Mouse (Mus musculus) heart, postnatal 0 days (tissue): Measurements from ENCODE around the gene Nup50. TPM values are rescaled to one million over a fixed set of nuclear protein-coding genes. Genes with fewer than 3 reads are reported as not detected.

Experiments
- ATAC-seq: fragments of 200-750 bp; cut with Nextera tagmentation; 2 replicates; pipeline ENCODE4 v1.8.0; 2017; ENCODE audit warnings: low read depth, moderate number of reproducible peaks, moderate library complexity; ENCODE audit not compliant: insufficient read depth
- DNase-seq: peaks from one replicate; pipeline ENCODE4 v3.0.0-alpha.2; 2016; ENCODE audit warnings: low spot score
- H3K27ac ChIP-seq: fragments of 300-500 bp; sonication (generic); 2 replicates; pipeline ENCODE4 v1.5.1; 2014; ENCODE audit warnings: low read depth, mild to moderate bottlenecking
- H3K27me3 ChIP-seq: fragments of 300-500 bp; sonication (generic); 2 replicates; pipeline ENCODE4 v1.6.1; 2014; ENCODE audit warnings: low read length, mixed read lengths; ENCODE audit not compliant: control insufficient read depth, insufficient read depth
- H3K36me3 ChIP-seq: fragments of 300-500 bp; sonication (generic); replicated peaks from 2 replicates; pipeline ENCODE4 v1.6.1; 2014; ENCODE audit warnings: low read length, mixed read lengths; ENCODE audit not compliant: control insufficient read depth, insufficient read depth
- H3K4me1 ChIP-seq: fragments of 300-500 bp; sonication (generic); 2 replicates; pipeline ENCODE4 v1.6.1; 2014; ENCODE audit warnings: antibody characterized with exemption; ENCODE audit not compliant: control insufficient read depth, insufficient read depth
- H3K4me2 ChIP-seq: fragments of 300-500 bp; sonication (generic); 2 replicates; pipeline ENCODE4 v1.6.1; 2014; ENCODE audit warnings: low read depth, mild to moderate bottlenecking, low read length, moderate library complexity
- H3K4me3 ChIP-seq: fragments of 300-500 bp; sonication (generic); 2 replicates; pipeline ENCODE4 v1.5.1; 2014; ENCODE audit warnings: low read depth, low read length
- H3K9ac ChIP-seq: fragments of 300-500 bp; sonication (generic); replicated peaks from 2 replicates; pipeline ENCODE4 v1.6.1; 2014; ENCODE audit warnings: low read depth, low read length, mixed read lengths
- H3K9me3 ChIP-seq: fragments of 300-500 bp; sonication (generic); replicated peaks from 2 replicates; pipeline ENCODE4 v1.6.1; 2016; ENCODE audit warnings: low read length; ENCODE audit not compliant: control insufficient read depth
- CTCF ChIP-seq: IDR thresholded peaks from 2 replicates; pipeline ENCODE4 v1.5.1; 2016; ENCODE audit warnings: antibody characterized with exemption, control low read depth, low read depth
- EP300 ChIP-seq: IDR thresholded peaks from 2 replicates; pipeline ENCODE4 v1.6.1; 2016; ENCODE audit warnings: antibody characterized with exemption, low read depth
- WGBS: fragments of 180-500 bp; shearing (Covaris S2); extraction: QIAGEN DNeasy Blood & Tissue Kit; methylation state at CpG from one replicate; pipeline ENCODE4 v1.1.7; 2014; 5-methylcytosine and 5-hydroxymethylcytosine counted together
- polyA plus RNA-seq: library from polyadenylated mRNA; unstranded; fragments of >200 nt; fragmentation: Nextera tagmentation; extraction: Ambion mirVana; gene quantifications from 2 replicates; pipeline ENCODE4 v1.2.1, GENCODE M21; 2015
- total RNA-seq: library from RNA; depleted of rRNA; stranded (reverse); fragments of >200 nt; gene quantifications from 2 replicates; pipeline ENCODE4 v1.2.3, GENCODE M21; 2014; ENCODE audit warnings: low replicate concordance

The Nup50 gene
- total and polyA plus RNA-seq, 2 experiments from 2014 or later = 11.4 to 11.8 TPM

DNA sequence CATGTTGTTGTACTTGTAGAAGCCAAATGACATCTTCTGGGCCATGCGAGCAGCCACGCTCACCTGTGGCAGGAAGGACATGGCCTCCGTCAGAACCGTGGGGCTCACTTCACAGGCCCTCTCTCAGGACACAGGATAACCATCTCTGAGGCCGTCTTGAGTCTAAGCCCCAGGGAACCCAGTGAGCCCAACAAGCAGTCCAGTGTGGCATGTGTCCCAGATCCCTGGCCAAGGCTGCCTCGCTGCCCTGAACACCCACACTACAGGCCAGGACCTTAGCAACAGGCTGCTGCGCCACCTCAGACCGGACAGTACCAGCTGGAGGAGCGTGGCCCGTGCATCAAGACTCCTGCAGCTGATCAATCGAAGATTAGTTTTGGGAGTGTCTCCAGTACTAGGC is 30.0 kb downstream of the Nup50 start:
- peaks cover 19% of the 10 kb centered on the region for H3K36me3 ChIP-seq
- no peak for TF ChIP-seq CTCF
- no peak for TF ChIP-seq EP300
- H3K4me3 ChIP-seq = no peak overlapping the region
- ATAC-seq (no peak), DNase-seq (no peak)
- no peaks in the 10 kb centered on the region for H3K4me1 ChIP-seq
- WGBS = 89% methylated on average over 11 of the region's 11 CpGs
- no peak overlapping the region for H3K27ac ChIP-seq
- no peaks in the 10 kb centered on the region for H3K27me3 ChIP-seq
- H3K4me2 ChIP-seq = no peak overlapping the region
- H3K9me3 ChIP-seq = no peaks in the 10 kb centered on the region
- no peak overlapping the region for H3K9ac ChIP-seq

DNA sequence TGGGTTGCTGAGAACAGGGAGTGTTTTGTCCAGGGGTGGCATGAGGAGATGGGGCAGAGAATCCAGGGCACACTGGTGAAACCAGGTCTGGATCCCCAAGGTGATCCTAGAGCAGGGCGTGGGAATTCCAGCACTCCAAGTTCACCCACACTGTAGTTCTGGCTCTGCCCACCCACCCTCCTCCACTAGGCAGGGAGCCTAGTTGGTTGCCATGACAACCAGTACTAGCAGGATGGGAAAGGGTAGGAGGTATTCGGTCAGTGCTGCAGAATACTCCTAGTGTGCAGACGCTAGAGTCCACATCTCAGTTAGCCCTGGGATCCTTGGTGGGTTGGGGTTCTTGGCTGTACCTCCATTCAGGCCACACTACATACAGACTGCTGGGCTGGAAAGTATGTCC is 34.6 kb downstream of the Nup50 start:
- Histone ChIP-seq H3K27ac (no peak overlapping the region), H3K4me2 (no peak overlapping the region), H3K36me3 (peaks cover 6% of the 10 kb centered on the region; the same call in 1 of the 2 replicates), H3K9ac (no peak overlapping the region), H3K4me3 (no peak overlapping the region), H3K9me3 (no peaks in the 10 kb centered on the region), H3K27me3 (no peaks in the 10 kb centered on the region), H3K4me1 (no peaks in the 10 kb centered on the region)
- ATAC-seq (no peak), DNase-seq (no peak)
- TF ChIP-seq EP300 (no peak), CTCF (no peak)
- 60% methylated on average over 3 of the region's 3 CpGs for WGBS

DNA sequence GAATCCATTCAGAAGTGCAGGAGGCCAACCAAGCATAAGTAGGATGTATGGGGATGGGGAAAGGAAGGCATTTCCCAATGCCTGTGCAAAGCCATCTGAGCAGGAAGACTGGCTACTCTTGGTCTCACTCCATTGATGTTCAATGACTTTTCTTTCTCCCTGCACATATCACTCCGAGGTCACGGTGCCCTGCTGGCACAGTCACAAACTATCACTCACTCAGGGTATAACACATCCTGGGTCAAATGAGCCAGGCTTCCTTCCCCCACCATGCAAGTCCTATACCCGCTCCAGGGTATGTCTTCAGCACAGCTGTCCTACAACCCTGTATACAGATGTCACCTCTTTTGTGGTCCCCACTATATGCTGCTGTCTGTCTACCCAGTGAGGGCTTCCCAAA is 35.1 kb downstream of the Nup50 start:
- no peaks in the 10 kb centered on the region for H3K4me1 ChIP-seq
- H3K4me3 ChIP-seq = no peak overlapping the region
- DNase-seq (no peak), ATAC-seq (no peak)
- H3K27me3 ChIP-seq = no peaks in the 10 kb centered on the region
- H3K36me3 ChIP-seq = peaks cover 6% of the 10 kb centered on the region; the same call in 1 of the 2 replicates
- no peaks in the 10 kb centered on the region for H3K9me3 ChIP-seq
- WGBS = 89% methylated on average over 3 of the region's 3 CpGs
- H3K9ac ChIP-seq = no peak overlapping the region
- TF ChIP-seq EP300 (no peak), CTCF (no peak)
- H3K4me2 ChIP-seq = no peak overlapping the region
- H3K27ac ChIP-seq = no peak overlapping the region

DNA sequence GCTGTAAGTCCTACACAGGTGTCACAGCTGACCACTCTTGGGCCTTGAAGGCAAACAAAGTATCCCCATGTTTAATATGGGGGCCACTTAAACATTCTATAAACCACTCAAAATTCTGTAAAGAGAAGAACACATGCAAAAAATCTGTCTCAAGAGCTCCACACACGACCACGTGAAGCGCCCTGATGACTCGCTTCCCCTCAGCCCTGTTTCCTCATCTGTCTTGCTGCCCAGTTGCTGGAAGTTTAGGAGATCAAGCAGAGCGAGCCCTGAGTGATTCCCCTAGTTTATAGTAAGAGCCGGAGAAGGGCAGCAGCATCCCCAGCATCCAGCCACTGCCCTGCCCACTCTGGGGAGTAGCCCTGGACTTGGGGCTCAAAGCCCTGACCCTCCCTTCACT is 36.7 kb downstream of the Nup50 start:
- no peak for TF ChIP-seq EP300
- no peak for TF ChIP-seq CTCF
- Histone ChIP-seq H3K27me3 (no peaks in the 10 kb centered on the region), H3K9ac (no peak overlapping the region), H3K36me3 (no peaks in the 10 kb centered on the region), H3K4me1 (no peaks in the 10 kb centered on the region), H3K4me3 (no peak overlapping the region), H3K27ac (no peak overlapping the region), H3K9me3 (no peaks in the 10 kb centered on the region), H3K4me2 (no peak overlapping the region)
- DNase-seq (no peak), ATAC-seq (no peak)
- WGBS = 80% methylated on average over 6 of the region's 6 CpGs

DNA sequence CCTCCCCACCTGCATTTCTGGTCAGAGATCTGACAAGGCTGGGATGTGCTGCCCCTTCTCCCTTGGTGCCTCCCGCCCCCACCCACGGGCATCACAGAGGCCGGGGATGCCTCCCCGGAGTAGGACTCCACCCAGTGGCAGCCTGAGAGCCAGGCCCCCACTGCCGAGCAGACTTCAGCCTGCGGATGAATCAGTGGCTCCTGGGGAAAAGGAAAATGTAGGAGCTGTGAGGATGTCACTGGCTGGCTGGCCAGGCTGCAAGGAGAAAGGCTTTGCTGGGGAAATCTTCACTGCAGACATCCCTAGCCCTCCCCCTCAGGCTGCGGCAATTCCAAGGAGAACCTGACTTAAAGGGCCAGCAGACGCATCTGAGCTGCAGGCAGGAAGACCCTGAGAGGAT is 37.5 kb downstream of the Nup50 start:
- no peak overlapping the region for H3K27ac ChIP-seq
- 30% methylated on average over 8 of the region's 8 CpGs for WGBS
- ATAC-seq = no peak

DNA sequence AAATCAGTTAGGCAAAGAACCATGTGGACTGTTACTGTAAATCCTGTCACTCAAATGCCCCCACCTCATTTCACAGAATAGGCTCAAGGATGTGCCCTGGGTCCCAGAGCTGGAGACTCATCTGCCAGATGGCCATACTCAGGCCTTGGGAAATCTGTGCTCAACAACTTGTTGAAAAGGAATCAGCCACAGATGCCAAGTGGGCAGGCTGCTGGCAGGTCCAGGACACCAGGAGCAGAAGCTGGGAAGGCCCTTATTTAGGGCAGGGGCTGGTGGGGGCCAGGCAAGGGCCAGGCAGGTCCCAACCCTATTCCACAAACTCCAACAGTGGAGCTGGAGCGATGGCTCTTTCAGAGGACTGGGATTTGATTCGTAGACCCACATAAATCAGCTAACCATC is 39.3 kb downstream of the Nup50 start:
- 84% methylated on average over 2 of the region's 2 CpGs for WGBS
- Histone ChIP-seq H3K9me3 (no peaks in the 10 kb centered on the region), H3K9ac (no peak overlapping the region), H3K36me3 (no peaks in the 10 kb centered on the region), H3K27me3 (no peaks in the 10 kb centered on the region), H3K27ac (no peak overlapping the region), H3K4me3 (no peak overlapping the region), H3K4me2 (no peak overlapping the region), H3K4me1 (no peaks in the 10 kb centered on the region)
- ATAC-seq (no peak), DNase-seq (no peak)
- TF ChIP-seq EP300 = no peak

More for the DNA sequence above, 37.5 kb downstream of the Nup50 start:
- no peak for DNase-seq
- no peak overlapping the region for H3K9ac ChIP-seq
- no peaks in the 10 kb centered on the region for H3K4me1 ChIP-seq
- H3K27me3 ChIP-seq = no peaks in the 10 kb centered on the region
- no peaks in the 10 kb centered on the region for H3K36me3 ChIP-seq
- H3K4me2 ChIP-seq = no peak overlapping the region
- H3K9me3 ChIP-seq = no peaks in the 10 kb centered on the region
- TF ChIP-seq EP300 = no peak
- TF ChIP-seq CTCF = no peak
- no peak overlapping the region for H3K4me3 ChIP-seq
